Mouse (Mus musculus): Measurements from ENCODE around the gene Ppfia1. TPM values are rescaled to one million over a fixed set of nuclear protein-coding genes. Genes with fewer than 3 reads are reported as not detected.

Ppfia1 gene
- polyA plus RNA-seq, 1 experiment from 2014 or later: 14.1 TPM

Other genes with a start within 250 kb of the Ppfia1 start
- 44.8 and 51.9 TPM in 2 replicates for gene Cttn, start 82.7 kb downstream of the Ppfia1 start, polyA plus RNA-seq (2015; fragmentation: Nextera tagmentation; extraction: Ambion mirVana)
- gene Fadd, start 28.7 kb upstream of the Ppfia1 start, polyA plus RNA-seq (2015; fragmentation: Nextera tagmentation; extraction: Ambion mirVana): 5.7 and 6.2 TPM in 2 replicates
- 3.4 and 3.8 TPM in 2 replicates for gene Ano1, start 198.2 kb upstream of the Ppfia1 start, polyA plus RNA-seq (2015; fragmentation: Nextera tagmentation; extraction: Ambion mirVana)

Data from liver, embryonic 13.5 days (tissue).